8 mouse cellular contexts compared by ENCODE assay signal in genomic region chr2:35620364-35621224, GRCm38 (mm10).
DNase-seq lines count a peak whose midpoint lies in the region; ATAC-seq and TF ChIP-seq lines count a peak whose summit lies in the region.

No protein-coding gene starts in this region.

- no peak for TF ChIP-seq POLR2A in thymus, adult 2 months (IDR thresholded peaks at IDR 0.05; ENCODE audit: control insufficient read depth, extremely low read depth, insufficient read depth, low read length, poor library complexity)

- H3K9ac ChIP-seq in embryonic facial prominence, embryonic 11.5 days (replicated peaks; ENCODE audit: low read length) = peak overlapping the region; percentile 39; the same call in 1 of the 2 replicates
- no peak overlapping the region for H3K9ac ChIP-seq in hindbrain, embryonic 15.5 days
- no peak overlapping the region for H3K9ac ChIP-seq in neural tube, embryonic 13.5 days

- H3K9me3 ChIP-seq in embryonic facial prominence, embryonic 11.5 days (replicated peaks; ENCODE audit: control insufficient read depth, low read length) = no peaks in the 10 kb centered on the region
- H3K9me3 ChIP-seq in hindbrain, embryonic 15.5 days = no peaks in the 10 kb centered on the region
- H3K9me3 ChIP-seq in neural tube, embryonic 13.5 days = no peaks in the 10 kb centered on the region

- no peaks in the 10 kb centered on the region for H3K36me3 ChIP-seq in embryonic facial prominence, embryonic 11.5 days (replicated peaks; ENCODE audit: control insufficient read depth, insufficient read depth, low read depth, low read length)
- H3K36me3 ChIP-seq in hindbrain, embryonic 15.5 days = no peaks in the 10 kb centered on the region
- no peaks in the 10 kb centered on the region for H3K36me3 ChIP-seq in neural tube, embryonic 13.5 days
- no peaks in the 10 kb centered on the region for H3K36me3 ChIP-seq in thymus, adult 2 months (ENCODE audit: control insufficient read depth, insufficient read depth, low read length)

- peak overlapping the region; percentile 75 for H3K27ac ChIP-seq in embryonic facial prominence, embryonic 11.5 days (replicated peaks; ENCODE audit: low read depth, low read length)
- H3K27ac ChIP-seq in hindbrain, embryonic 15.5 days (replicated peaks) = no peak overlapping the region
- 0 out of 2 replicates have a peak overlapping the region, but pooled peaks have one; percentile 6 for H3K27ac ChIP-seq in neural tube, embryonic 13.5 days (replicated peaks)
- no peak overlapping the region for H3K27ac ChIP-seq in thymus, adult 2 months (ENCODE audit: control insufficient read depth, insufficient read depth, low read length)

- DNase-seq in kidney, postnatal 10 days = peak; percentile 50
- no peak for DNase-seq in kidney, adult 18-20 months
- DNase-seq in embryonic facial prominence, embryonic 11.5 days (ENCODE audit: low spot score) = peak; percentile 90
- DNase-seq in thymus, adult 2 months = no peak
- no peak for DNase-seq in frontal cortex, postnatal 25 days (ENCODE audit: low spot score in 2 of 2)
- DNase-seq in layer of hippocampus, adult 18-20 months (ENCODE audit: low spot score in 2 of 2) = no peak

- no peaks in the 10 kb centered on the region for H3K27me3 ChIP-seq in embryonic facial prominence, embryonic 11.5 days (ENCODE audit: control insufficient read depth, insufficient read depth, low read length)
- H3K27me3 ChIP-seq in hindbrain, embryonic 15.5 days = no peaks in the 10 kb centered on the region
- H3K27me3 ChIP-seq in neural tube, embryonic 13.5 days = no peaks in the 10 kb centered on the region
- H3K27me3 ChIP-seq in thymus, adult 2 months (ENCODE audit: control insufficient read depth, insufficient read depth, low read length) = no peaks in the 10 kb centered on the region; the same call in 1 of the 2 replicates

- TF ChIP-seq CTCF in thymus, adult 2 months (IDR thresholded peaks at IDR 0.05; ENCODE audit: borderline replicate concordance, control insufficient read depth, extremely low read depth, insufficient read depth, low read length, poor library complexity) = no peak

- 15% methylated on average over 7 of the region's 7 CpGs for WGBS in embryonic facial prominence, embryonic 11.5 days
- WGBS in hindbrain, embryonic 15.5 days = 18% methylated on average over 7 of the region's 7 CpGs
- 21% methylated on average over 7 of the region's 7 CpGs for WGBS in neural tube, embryonic 13.5 days
- WGBS in thymus, adult 2 months = 70% methylated on average over 7 of the region's 7 CpGs

- 0 out of 2 replicates have a peak overlapping the region, but pooled peaks have one; percentile 6 for H3K4me3 ChIP-seq in embryonic facial prominence, embryonic 11.5 days (ENCODE audit: low read depth, low read length)
- H3K4me3 ChIP-seq in hindbrain, embryonic 15.5 days = no peak overlapping the region
- peak overlapping the region; percentile 13; the same call in 1 of the 2 replicates for H3K4me3 ChIP-seq in neural tube, embryonic 13.5 days
- H3K4me3 ChIP-seq in thymus, adult 2 months (ENCODE audit: control insufficient read depth, insufficient read depth, low read length) = no peak overlapping the region

- peak overlapping the region; percentile 37 for H3K4me2 ChIP-seq in embryonic facial prominence, embryonic 11.5 days (ENCODE audit: low read depth, low read length)
- 0 out of 2 replicates have a peak overlapping the region, but pooled peaks have one; percentile 23 for H3K4me2 ChIP-seq in hindbrain, embryonic 15.5 days
- peak overlapping the region; percentile 39 for H3K4me2 ChIP-seq in neural tube, embryonic 13.5 days

- peaks cover 28% of the 10 kb centered on the region for H3K4me1 ChIP-seq in embryonic facial prominence, embryonic 11.5 days (ENCODE audit: control insufficient read depth, insufficient read depth, low read length)
- peaks cover 47% of the 10 kb centered on the region for H3K4me1 ChIP-seq in hindbrain, embryonic 15.5 days (replicated peaks)
- H3K4me1 ChIP-seq in neural tube, embryonic 13.5 days (replicated peaks) = peaks cover 64% of the 10 kb centered on the region
- H3K4me1 ChIP-seq in thymus, adult 2 months (replicated peaks; ENCODE audit: control insufficient read depth, insufficient read depth, low read length) = peaks cover 11% of the 10 kb centered on the region; the same call in 1 of the 2 replicates

- peak; percentile 80 for ATAC-seq in embryonic facial prominence, embryonic 11.5 days (replicated peaks; ENCODE audit: insufficient number of reproducible peaks, low FRiP score, low TSS enrichment, low read depth)
- no peak for ATAC-seq in hindbrain, embryonic 15.5 days (ENCODE audit: low FRiP score, low read depth)
- peak; percentile 51 for ATAC-seq in neural tube, embryonic 13.5 days (ENCODE audit: low read depth)

Comparison
In these comparisons a context has a peak if more than half of its experiments do, and no peak if none do; other contexts are left out.
1. DNase-seq: peak in kidney, postnatal 10 days (single experiment) and embryonic facial prominence, embryonic 11.5 days (single experiment); none in kidney, adult 18-20 months (single experiment), thymus, adult 2 months (single experiment), frontal cortex, postnatal 25 days (0 of 2) and layer of hippocampus, adult 18-20 months (0 of 2).
2. H3K27ac ChIP-seq: peak in embryonic facial prominence, embryonic 11.5 days (single experiment) and neural tube, embryonic 13.5 days (single experiment); none in hindbrain, embryonic 15.5 days (single experiment) and thymus, adult 2 months (single experiment).
3. H3K4me3 ChIP-seq: peak in embryonic facial prominence, embryonic 11.5 days (single experiment) and neural tube, embryonic 13.5 days (single experiment); none in hindbrain, embryonic 15.5 days (single experiment) and thymus, adult 2 months (single experiment).
4. Peak in every context shown above with its lines, with median percentiles within 50 percentile points of each other: H3K4me2 ChIP-seq.